Mouse (Mus musculus): ENCODE results near the gene Zfp646. TPM values are rescaled to one million over a fixed set of nuclear protein-coding genes. Genes with fewer than 3 reads are reported as not detected.

Gene Zfp646
- polyA plus RNA-seq, 1 experiment from 2014 or later: 6.0 TPM

GRCm38 (mm10) chr7:127903971-127904796, 28.2 kb downstream of the Zfp646 start, which contains the start of gene Bckdk:
Gene Bckdk (plus strand): TSS chr7:127904082.
- peak within 1 kb of the TSS; percentile 88 for H3K27ac ChIP-seq (ENCODE audit: low read depth, low read length)
- peaks cover 9% of the 10 kb centered on the region for H3K4me1 ChIP-seq (ENCODE audit: control insufficient read depth, insufficient read depth, low read depth, low read length)
- peak within 1 kb of the TSS; percentile 83 for H3K9ac ChIP-seq (ENCODE audit: low read depth, low read length)
- H3K27me3 ChIP-seq (replicated peaks; ENCODE audit: control insufficient read depth, insufficient read depth, low read length): no peaks in the 10 kb centered on the region
- no peaks in the 10 kb centered on the region for H3K9me3 ChIP-seq (ENCODE audit: control insufficient read depth, low read length)
- ATAC-seq: peak; percentile 95
- peaks cover 22% of the 10 kb centered on the region for H3K36me3 ChIP-seq (ENCODE audit: control insufficient read depth, insufficient read depth, low read length)
- 9% methylated on average over 31 of the region's 38 CpGs for WGBS
- H3K4me2 ChIP-seq (ENCODE audit: low read length): peak within 1 kb of the TSS; percentile 59
- peak within 1 kb of the TSS; percentile 69 for H3K4me3 ChIP-seq (ENCODE audit: low read length)

DNA sequence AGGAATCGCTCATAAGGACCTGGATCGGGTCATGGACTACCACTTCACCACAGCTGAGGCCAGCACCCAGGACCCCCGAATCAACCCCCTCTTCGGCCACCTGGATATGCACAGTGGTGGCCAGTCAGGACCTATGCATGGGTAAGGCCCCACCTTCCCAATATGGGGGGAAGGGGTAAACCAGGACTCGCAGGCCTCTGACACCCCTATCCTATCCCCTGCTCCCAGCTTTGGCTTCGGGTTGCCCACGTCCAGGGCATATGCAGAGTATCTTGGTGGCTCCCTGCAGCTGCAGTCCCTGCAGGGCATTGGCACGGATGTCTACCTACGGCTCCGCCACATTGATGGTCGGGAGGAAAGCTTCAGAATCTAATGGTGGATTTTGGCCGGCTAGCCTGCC, 31.9 kb downstream of the Zfp646 start:
- Histone ChIP-seq H3K4me3 (ENCODE audit: low read length) (no peak overlapping the region), H3K4me2 (ENCODE audit: low read length) (no peak overlapping the region), H3K9ac (ENCODE audit: low read depth, low read length) (no peak overlapping the region), H3K4me1 (ENCODE audit: control insufficient read depth, insufficient read depth, low read depth, low read length) (peaks cover 14% of the 10 kb centered on the region), H3K9me3 (ENCODE audit: control insufficient read depth, low read length) (no peaks in the 10 kb centered on the region), H3K27me3 (replicated peaks; ENCODE audit: control insufficient read depth, insufficient read depth, low read length) (no peaks in the 10 kb centered on the region), H3K36me3 (ENCODE audit: control insufficient read depth, insufficient read depth, low read length) (peaks cover 24% of the 10 kb centered on the region), H3K27ac (ENCODE audit: low read depth, low read length) (no peak overlapping the region)
- ATAC-seq: no peak
- WGBS: 94% methylated on average over 12 of the region's 12 CpGs

DNA sequence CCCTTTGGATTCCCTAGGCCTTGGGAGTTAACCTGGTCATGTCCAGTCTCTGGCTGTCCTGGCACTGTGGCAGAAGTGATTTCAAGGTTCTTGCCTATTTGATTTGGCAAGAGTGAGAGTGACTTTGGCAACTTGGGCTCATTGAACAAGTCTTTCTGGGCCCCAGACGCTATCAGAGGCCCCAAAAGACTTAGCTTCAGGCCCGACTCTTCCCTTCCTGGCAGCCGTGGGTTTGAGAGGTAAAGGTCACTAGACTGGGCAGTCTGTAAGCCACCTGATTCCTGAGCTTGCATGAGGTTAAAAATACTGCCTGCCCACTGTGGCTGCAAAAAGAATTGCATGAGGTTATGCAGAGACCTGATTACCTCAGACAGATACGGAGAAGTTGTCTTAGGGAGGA, 32.6 kb downstream of the Zfp646 start:
- Histone ChIP-seq H3K9me3 (ENCODE audit: control insufficient read depth, low read length) (no peaks in the 10 kb centered on the region), H3K4me3 (ENCODE audit: low read length) (no peak overlapping the region), H3K4me2 (ENCODE audit: low read length) (no peak overlapping the region), H3K4me1 (ENCODE audit: control insufficient read depth, insufficient read depth, low read depth, low read length) (peaks cover 17% of the 10 kb centered on the region), H3K9ac (ENCODE audit: low read depth, low read length) (no peak overlapping the region), H3K36me3 (ENCODE audit: control insufficient read depth, insufficient read depth, low read length) (peaks cover 24% of the 10 kb centered on the region), H3K27ac (ENCODE audit: low read depth, low read length) (no peak overlapping the region), H3K27me3 (replicated peaks; ENCODE audit: control insufficient read depth, insufficient read depth, low read length) (no peaks in the 10 kb centered on the region)
- ATAC-seq: no peak
- WGBS: 93% methylated on average over 4 of the region's 4 CpGs

DNA sequence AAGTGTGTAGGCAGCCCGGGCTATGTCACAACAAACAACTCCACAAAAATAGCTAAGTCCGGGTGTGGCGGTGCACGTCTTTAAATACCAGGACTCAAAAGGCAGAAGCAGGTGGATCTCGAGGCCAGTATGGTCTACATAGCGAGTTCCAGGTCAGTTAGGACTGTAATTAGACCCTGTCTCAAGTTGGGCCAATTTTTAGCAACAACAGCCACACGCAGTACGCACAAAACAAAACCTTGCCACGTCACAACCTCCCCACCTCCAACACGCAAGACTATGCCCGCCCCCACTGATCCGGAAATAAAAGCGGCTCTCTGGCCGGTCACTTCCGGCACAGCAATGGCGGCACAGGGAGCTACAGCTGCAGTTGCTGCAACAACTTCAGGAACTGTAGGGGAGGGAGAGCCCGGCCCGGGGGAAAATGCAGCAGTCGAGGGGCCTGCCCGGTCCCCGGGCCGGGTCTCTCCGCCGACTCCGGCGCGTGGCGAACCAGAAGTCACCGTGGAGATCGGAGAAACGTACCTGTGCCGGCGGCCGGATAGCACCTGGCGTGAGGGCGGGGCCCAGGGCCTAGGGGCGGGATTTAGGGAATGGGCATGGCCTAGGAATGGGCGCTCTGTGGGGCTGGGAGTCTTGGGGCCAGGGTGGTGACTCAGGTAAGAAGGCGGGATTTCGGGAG, 36.3 kb downstream of the Zfp646 start, which contains the start of gene Kat8:
Kat8 (plus strand) TSS at position 327 of the 682 bp plus-strand sequence.
- H3K4me2 ChIP-seq (ENCODE audit: low read length): peak within 1 kb of the TSS; percentile 92
- peak; percentile 97 for ATAC-seq
- peak within 1 kb of the TSS; percentile 87 for H3K9ac ChIP-seq (ENCODE audit: low read depth, low read length)
- WGBS: under 1% methylated on average over 39 of the region's 40 CpGs
- H3K4me1 ChIP-seq (ENCODE audit: control insufficient read depth, insufficient read depth, low read depth, low read length): peaks cover 8% of the 10 kb centered on the region
- no peaks in the 10 kb centered on the region for H3K27me3 ChIP-seq (replicated peaks; ENCODE audit: control insufficient read depth, insufficient read depth, low read length)
- H3K4me3 ChIP-seq (ENCODE audit: low read length): peak within 1 kb of the TSS; percentile 96
- H3K9me3 ChIP-seq (ENCODE audit: control insufficient read depth, low read length): no peaks in the 10 kb centered on the region
- peaks cover 26% of the 10 kb centered on the region for H3K36me3 ChIP-seq (ENCODE audit: control insufficient read depth, insufficient read depth, low read length)
- peak within 1 kb of the TSS; percentile 86 for H3K27ac ChIP-seq (ENCODE audit: low read depth, low read length)

GRCm38 (mm10) chr7:127912938-127913337, 36.9 kb downstream of the Zfp646 start:
- H3K36me3 ChIP-seq (ENCODE audit: control insufficient read depth, insufficient read depth, low read length): peaks cover 20% of the 10 kb centered on the region
- no peaks in the 10 kb centered on the region for H3K9me3 ChIP-seq (ENCODE audit: control insufficient read depth, low read length)
- ATAC-seq: no peak
- peak overlapping the region; percentile 87 for H3K9ac ChIP-seq (ENCODE audit: low read depth, low read length)
- H3K4me3 ChIP-seq (ENCODE audit: low read length): peak overlapping the region; percentile 96
- peaks cover 8% of the 10 kb centered on the region for H3K4me1 ChIP-seq (ENCODE audit: control insufficient read depth, insufficient read depth, low read depth, low read length)
- 21% methylated on average over 4 of the region's 4 CpGs for WGBS
- no peak overlapping the region; the same call in 1 of the 2 replicates for H3K27ac ChIP-seq (ENCODE audit: low read depth, low read length)
- H3K27me3 ChIP-seq (replicated peaks; ENCODE audit: control insufficient read depth, insufficient read depth, low read length): no peaks in the 10 kb centered on the region
- H3K4me2 ChIP-seq (ENCODE audit: low read length): peak overlapping the region; percentile 92

DNA sequence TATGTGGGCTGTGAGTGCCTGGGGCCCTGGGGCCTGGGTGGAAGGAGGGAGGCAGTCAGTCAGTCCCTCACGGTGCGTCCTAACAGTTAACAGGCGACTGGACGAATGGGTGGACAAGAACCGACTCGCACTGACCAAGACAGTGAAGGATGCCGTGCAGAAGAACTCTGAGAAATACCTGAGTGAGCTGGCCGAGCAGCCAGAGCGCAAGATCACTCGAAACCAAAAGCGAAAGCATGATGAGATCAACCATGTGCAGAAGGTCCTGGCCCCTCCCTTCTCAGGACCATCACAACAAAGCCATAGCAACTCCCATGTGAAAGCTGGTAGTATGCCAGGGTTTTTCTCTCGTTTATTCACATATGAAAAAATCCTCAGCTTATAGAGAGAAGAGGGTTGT, 39.3 kb downstream of the Zfp646 start:
- ATAC-seq: no peak

DNA sequence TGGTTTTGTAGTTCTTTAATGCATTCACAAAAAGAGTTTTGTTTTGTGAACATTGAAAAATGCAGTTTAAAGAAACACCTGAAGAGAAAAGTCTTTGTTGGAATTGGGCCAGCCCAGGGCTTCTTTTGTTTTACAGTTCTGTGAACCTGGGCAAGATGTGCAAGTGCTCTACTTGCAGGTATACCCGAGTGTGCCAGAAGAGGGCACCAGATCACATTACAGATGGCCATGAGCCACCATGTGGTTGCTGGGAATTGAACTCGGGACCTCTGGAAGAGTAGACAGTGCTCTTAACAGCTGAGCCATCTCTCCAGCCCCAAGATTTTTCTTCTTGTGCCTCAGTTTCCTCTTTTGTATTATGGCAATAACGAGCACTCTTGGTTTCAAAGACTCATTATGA, 42.2 kb downstream of the Zfp646 start:
- peaks cover 8% of the 10 kb centered on the region for H3K36me3 ChIP-seq (ENCODE audit: control insufficient read depth, insufficient read depth, low read length)
- no peak overlapping the region for H3K27ac ChIP-seq (ENCODE audit: low read depth, low read length)
- H3K9me3 ChIP-seq (ENCODE audit: control insufficient read depth, low read length): no peaks in the 10 kb centered on the region
- H3K4me1 ChIP-seq (ENCODE audit: control insufficient read depth, insufficient read depth, low read depth, low read length): peaks cover 1% of the 10 kb centered on the region
- no peak overlapping the region for H3K9ac ChIP-seq (ENCODE audit: low read depth, low read length)
- H3K27me3 ChIP-seq (replicated peaks; ENCODE audit: control insufficient read depth, insufficient read depth, low read length): no peaks in the 10 kb centered on the region
- H3K4me3 ChIP-seq (ENCODE audit: low read length): no peak overlapping the region
- no peak overlapping the region for H3K4me2 ChIP-seq (ENCODE audit: low read length)
- no peak for ATAC-seq
- WGBS: 57% methylated on average over 3 of the region's 3 CpGs

More for the DNA sequence above, 39.3 kb downstream of the Zfp646 start:
- 91% methylated on average over 12 of the region's 12 CpGs for WGBS
- Histone ChIP-seq H3K27me3 (replicated peaks; ENCODE audit: control insufficient read depth, insufficient read depth, low read length) (no peaks in the 10 kb centered on the region), H3K27ac (ENCODE audit: low read depth, low read length) (no peak overlapping the region), H3K36me3 (ENCODE audit: control insufficient read depth, insufficient read depth, low read length) (peaks cover 8% of the 10 kb centered on the region), H3K9me3 (ENCODE audit: control insufficient read depth, low read length) (no peaks in the 10 kb centered on the region), H3K4me2 (ENCODE audit: low read length) (no peak overlapping the region), H3K4me3 (ENCODE audit: low read length) (no peak overlapping the region), H3K4me1 (ENCODE audit: control insufficient read depth, insufficient read depth, low read depth, low read length) (peaks cover 8% of the 10 kb centered on the region), H3K9ac (ENCODE audit: low read depth, low read length) (no peak overlapping the region)

DNA sequence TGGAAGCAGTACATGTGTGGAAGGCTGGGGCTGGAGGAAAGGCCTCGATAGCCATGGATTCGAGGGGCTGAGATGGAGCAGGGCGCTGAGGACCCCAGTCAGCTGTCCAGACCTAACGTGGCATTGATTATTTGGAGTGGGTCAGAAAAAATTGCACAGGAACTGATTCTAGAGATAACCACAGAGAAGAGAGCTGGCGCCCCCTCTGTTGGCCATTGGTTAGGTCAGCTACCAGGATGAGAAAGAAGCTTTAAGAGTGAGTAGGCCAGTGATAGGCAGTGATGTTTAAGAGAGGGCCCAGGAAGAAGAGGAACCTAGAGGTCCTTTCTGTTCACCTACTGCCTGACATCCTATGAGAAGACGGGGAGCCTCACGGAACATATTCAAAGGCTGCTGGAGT, 43.3 kb downstream of the Zfp646 start:
- no peak overlapping the region for H3K27ac ChIP-seq (ENCODE audit: low read depth, low read length)
- WGBS: 81% methylated on average over 7 of the region's 7 CpGs
- H3K36me3 ChIP-seq (ENCODE audit: control insufficient read depth, insufficient read depth, low read length): peaks cover 8% of the 10 kb centered on the region
- H3K9me3 ChIP-seq (ENCODE audit: control insufficient read depth, low read length): no peaks in the 10 kb centered on the region
- no peak overlapping the region for H3K4me3 ChIP-seq (ENCODE audit: low read length)
- no peak for ATAC-seq
- H3K4me1 ChIP-seq (ENCODE audit: control insufficient read depth, insufficient read depth, low read depth, low read length): no peaks in the 10 kb centered on the region
- no peak overlapping the region for H3K4me2 ChIP-seq (ENCODE audit: low read length)
- no peak overlapping the region for H3K9ac ChIP-seq (ENCODE audit: low read depth, low read length)
- no peaks in the 10 kb centered on the region for H3K27me3 ChIP-seq (replicated peaks; ENCODE audit: control insufficient read depth, insufficient read depth, low read length)

- Histone ChIP-seq H3K27me3 (replicated peaks; ENCODE audit: control insufficient read depth, insufficient read depth, low read length) (no peaks in the 10 kb centered on the region), H3K27ac (ENCODE audit: low read depth, low read length) (no peak overlapping the region), H3K4me2 (ENCODE audit: low read length) (no peak overlapping the region), H3K9ac (ENCODE audit: low read depth, low read length) (no peak overlapping the region), H3K4me1 (ENCODE audit: control insufficient read depth, insufficient read depth, low read depth, low read length) (no peaks in the 10 kb centered on the region), H3K36me3 (ENCODE audit: control insufficient read depth, insufficient read depth, low read length) (peaks cover 8% of the 10 kb centered on the region), H3K4me3 (ENCODE audit: low read length) (no peak overlapping the region), H3K9me3 (ENCODE audit: control insufficient read depth, low read length) (no peaks in the 10 kb centered on the region)
- 66% methylated on average over 8 of the region's 8 CpGs for WGBS
- no peak for ATAC-seq
Observed at GRCm38 (mm10) chr7:127921516-127921915, 45.5 kb downstream of the Zfp646 start.
